Mouse (Mus musculus) heart, embryonic 15.5 days (tissue): Measurements from ENCODE around the gene Ggact. TPM values are rescaled to one million over a fixed set of nuclear protein-coding genes. Genes with fewer than 3 reads are reported as not detected.

Experiments
- ATAC-seq: fragments of 200-750 bp; cut with Nextera tagmentation; replicated peaks from 2 replicates; pipeline ENCODE4 v1.8.0; 2017; ENCODE audit warnings: low read depth, moderate TSS enrichment; ENCODE audit not compliant: insufficient number of reproducible peaks, insufficient read depth, low FRiP score
- H3K27ac ChIP-seq: fragments of 300-500 bp; sonication (generic); 2 replicates; pipeline ENCODE4 v1.5.1; 2015; ENCODE audit warnings: mild to moderate bottlenecking, inconsistent platforms
- H3K27me3 ChIP-seq: fragments of 300-500 bp; sonication (generic); 2 replicates; pipeline ENCODE4 v1.6.1; 2015; ENCODE audit warnings: inconsistent platforms
- H3K36me3 ChIP-seq: fragments of 300-500 bp; sonication (generic); 2 replicates; pipeline ENCODE4 v1.6.1; 2015; ENCODE audit warnings: mild to moderate bottlenecking, inconsistent platforms
- H3K4me1 ChIP-seq: fragments of 300-500 bp; sonication (generic); replicated peaks from 2 replicates; pipeline ENCODE4 v1.6.1; 2015; ENCODE audit warnings: inconsistent platforms
- H3K4me2 ChIP-seq: fragments of 300-500 bp; sonication (generic); 2 replicates; pipeline ENCODE4 v1.6.1; 2015; ENCODE audit warnings: inconsistent platforms, mild to moderate bottlenecking, moderate library complexity
- H3K4me3 ChIP-seq: fragments of 300-500 bp; sonication (generic); 2 replicates; pipeline ENCODE4 v1.5.1; 2015; ENCODE audit warnings: mild to moderate bottlenecking, inconsistent platforms
- H3K9ac ChIP-seq: fragments of 300-500 bp; sonication (generic); 2 replicates; pipeline ENCODE4 v1.6.1; 2015; ENCODE audit warnings: mild to moderate bottlenecking, inconsistent platforms
- H3K9me3 ChIP-seq: fragments of 300-500 bp; sonication (generic); replicated peaks from 2 replicates; pipeline ENCODE4 v1.6.1; 2016; ENCODE audit warnings: inconsistent platforms
- WGBS: fragments of 180-500 bp; shearing (Covaris S2); methylation state at CpG from one replicate; pipeline ENCODE4 v1.1.7; 2015; ENCODE audit warnings: mixed read lengths; 5-methylcytosine and 5-hydroxymethylcytosine counted together
- polyA plus RNA-seq: library from polyadenylated mRNA; unstranded; fragments of >200 nt; fragmentation: Nextera tagmentation; extraction: Ambion mirVana; gene quantifications from 2 replicates; pipeline ENCODE4 v1.2.1, GENCODE M21; 2015

Gene Ggact
- polyA plus RNA-seq, 1 experiment from 2014 or later: 15.0 TPM

GRCm38 (mm10) chr14:122882201-122882639 lies 31.3 kb downstream of the Ggact start:
- Histone ChIP-seq H3K4me2 (no peak overlapping the region), H3K27me3 (no peaks in the 10 kb centered on the region), H3K9ac (no peak overlapping the region), H3K27ac (no peak overlapping the region), H3K4me1 (peaks cover 4% of the 10 kb centered on the region; the same call in 1 of the 2 replicates), H3K36me3 (no peaks in the 10 kb centered on the region), H3K4me3 (no peak overlapping the region), H3K9me3 (no peaks in the 10 kb centered on the region)
- 78% methylated on average over 9 of the region's 9 CpGs for WGBS
- ATAC-seq: no peak

- no peak for ATAC-seq
- no peaks in the 10 kb centered on the region for H3K27me3 ChIP-seq
- peaks cover 4% of the 10 kb centered on the region; the same call in 1 of the 2 replicates for H3K4me1 ChIP-seq
- no peak overlapping the region for H3K4me3 ChIP-seq
- 48% methylated on average over 2 of the region's 2 CpGs for WGBS
- no peak overlapping the region for H3K4me2 ChIP-seq
- H3K36me3 ChIP-seq: no peaks in the 10 kb centered on the region
- no peak overlapping the region for H3K27ac ChIP-seq
- H3K9me3 ChIP-seq: no peaks in the 10 kb centered on the region
- H3K9ac ChIP-seq: no peak overlapping the region
Measured at GRCm38 (mm10) chr14:122881699-122882098, 31.9 kb downstream of the Ggact start.

- WGBS: 79% methylated on average over 7 of the region's 7 CpGs
- Histone ChIP-seq H3K9me3 (no peaks in the 10 kb centered on the region), H3K4me2 (no peak overlapping the region), H3K27me3 (no peaks in the 10 kb centered on the region), H3K9ac (no peak overlapping the region), H3K4me3 (no peak overlapping the region), H3K27ac (no peak overlapping the region), H3K4me1 (peaks cover 9% of the 10 kb centered on the region), H3K36me3 (no peaks in the 10 kb centered on the region)
- no peak for ATAC-seq
Measured at GRCm38 (mm10) chr14:122880291-122880690, 33.3 kb downstream of the Ggact start.

- H3K4me3 ChIP-seq: no peak overlapping the region
- H3K36me3 ChIP-seq: no peaks in the 10 kb centered on the region
- no peak overlapping the region for H3K9ac ChIP-seq
- no peak overlapping the region for H3K27ac ChIP-seq
- WGBS: 75% methylated on average over 3 of the region's 3 CpGs
- H3K27me3 ChIP-seq: no peaks in the 10 kb centered on the region
- H3K4me1 ChIP-seq: peaks cover 17% of the 10 kb centered on the region
- no peak overlapping the region for H3K4me2 ChIP-seq
- H3K9me3 ChIP-seq: no peaks in the 10 kb centered on the region
- ATAC-seq: no peak
Measured at GRCm38 (mm10) chr14:122877787-122878186, 35.8 kb downstream of the Ggact start.

- no peak overlapping the region for H3K4me3 ChIP-seq
- H3K9ac ChIP-seq: no peak overlapping the region
- H3K4me1 ChIP-seq: peaks cover 24% of the 10 kb centered on the region
- no peaks in the 10 kb centered on the region for H3K27me3 ChIP-seq
- ATAC-seq: no peak
- H3K27ac ChIP-seq: no peak overlapping the region
- H3K4me2 ChIP-seq: no peak overlapping the region
- H3K36me3 ChIP-seq: no peaks in the 10 kb centered on the region
- WGBS: 69% methylated on average over 7 of the region's 7 CpGs
- H3K9me3 ChIP-seq: no peaks in the 10 kb centered on the region
Measured at GRCm38 (mm10) chr14:122876723-122877122, 36.8 kb downstream of the Ggact start.

GRCm38 (mm10) chr14:122876163-122876562 lies 37.4 kb downstream of the Ggact start:
- peak; percentile 72 for ATAC-seq
- Histone ChIP-seq H3K4me1 (peaks cover 24% of the 10 kb centered on the region), H3K9ac (no peak overlapping the region), H3K4me2 (no peak overlapping the region), H3K9me3 (no peaks in the 10 kb centered on the region), H3K27ac (no peak overlapping the region), H3K4me3 (no peak overlapping the region), H3K27me3 (no peaks in the 10 kb centered on the region), H3K36me3 (no peaks in the 10 kb centered on the region)
- 2% methylated on average over 6 of the region's 6 CpGs for WGBS

GRCm38 (mm10) chr14:122875636-122876035 lies 37.9 kb downstream of the Ggact start:
- Histone ChIP-seq H3K27me3 (no peaks in the 10 kb centered on the region), H3K27ac (no peak overlapping the region), H3K36me3 (no peaks in the 10 kb centered on the region), H3K9ac (no peak overlapping the region), H3K4me3 (no peak overlapping the region), H3K9me3 (no peaks in the 10 kb centered on the region), H3K4me2 (no peak overlapping the region), H3K4me1 (peaks cover 24% of the 10 kb centered on the region)
- 56% methylated on average over 6 of the region's 6 CpGs for WGBS
- ATAC-seq: no peak

- Histone ChIP-seq H3K27ac (no peak overlapping the region), H3K9ac (no peak overlapping the region), H3K9me3 (no peaks in the 10 kb centered on the region), H3K36me3 (no peaks in the 10 kb centered on the region), H3K4me1 (peaks cover 24% of the 10 kb centered on the region), H3K4me3 (no peak overlapping the region), H3K4me2 (no peak overlapping the region), H3K27me3 (no peaks in the 10 kb centered on the region)
- 64% methylated on average over 8 of the region's 8 CpGs for WGBS
- ATAC-seq: no peak
Measured at GRCm38 (mm10) chr14:122875056-122875455, 38.5 kb downstream of the Ggact start.

GRCm38 (mm10) chr14:122872612-122873011 lies 40.9 kb downstream of the Ggact start:
- Histone ChIP-seq H3K9ac (no peak overlapping the region), H3K36me3 (no peaks in the 10 kb centered on the region), H3K9me3 (no peaks in the 10 kb centered on the region), H3K4me3 (no peak overlapping the region), H3K27me3 (no peaks in the 10 kb centered on the region), H3K27ac (no peak overlapping the region), H3K4me1 (peaks cover 28% of the 10 kb centered on the region), H3K4me2 (no peak overlapping the region)
- no peak for ATAC-seq
- 73% methylated on average over 6 of the region's 6 CpGs for WGBS

- no peaks in the 10 kb centered on the region for H3K9me3 ChIP-seq
Measured at GRCm38 (mm10) chr14:122871841-122872580, 41.5 kb downstream of the Ggact start.

GRCm38 (mm10) chr14:122869831-122870230 lies 43.7 kb downstream of the Ggact start:
- Histone ChIP-seq H3K27ac (no peak overlapping the region), H3K36me3 (no peaks in the 10 kb centered on the region), H3K4me2 (no peak overlapping the region), H3K4me3 (no peak overlapping the region), H3K9ac (no peak overlapping the region), H3K27me3 (no peaks in the 10 kb centered on the region), H3K4me1 (peaks cover 22% of the 10 kb centered on the region), H3K9me3 (no peaks in the 10 kb centered on the region)
- ATAC-seq: no peak
- WGBS: 74% methylated on average over 6 of the region's 6 CpGs

More at GRCm38 (mm10) chr14:122871841-122872580, 41.5 kb downstream of the Ggact start:
- ATAC-seq: no peak
- peaks cover 32% of the 10 kb centered on the region for H3K4me1 ChIP-seq
- H3K9ac ChIP-seq: no peak overlapping the region
- no peak overlapping the region for H3K27ac ChIP-seq
- WGBS: 48% methylated on average over 4 of the region's 4 CpGs
- H3K27me3 ChIP-seq: no peaks in the 10 kb centered on the region
- H3K4me2 ChIP-seq: no peak overlapping the region
- H3K4me3 ChIP-seq: no peak overlapping the region
- no peaks in the 10 kb centered on the region for H3K36me3 ChIP-seq
